Mouse (Mus musculus): ENCODE results near the gene Gm14226. TPM values are rescaled to one million over a fixed set of nuclear protein-coding genes. Genes with fewer than 3 reads are reported as not detected.
"Not testable (repeated sequence)": the region's sequence is repeated elsewhere in the genome, so short reads cannot be mapped to it uniquely, and the experiment has no call there.

Gene Gm14226
- not detected for total RNA-seq (2021)
- long read RNA-seq, experiment 1 = 0 reads
- long read RNA-seq, experiment 2 = 0 reads

GRCm38 (mm10) chr2:155018251-155018755 is at the start of gene Gm14226:
Gene Gm14226, plus strand, starts transcription at chr2:155018266.
- DNase-seq (ENCODE audit: low spot score) = not testable (repeated sequence)

DNA sequence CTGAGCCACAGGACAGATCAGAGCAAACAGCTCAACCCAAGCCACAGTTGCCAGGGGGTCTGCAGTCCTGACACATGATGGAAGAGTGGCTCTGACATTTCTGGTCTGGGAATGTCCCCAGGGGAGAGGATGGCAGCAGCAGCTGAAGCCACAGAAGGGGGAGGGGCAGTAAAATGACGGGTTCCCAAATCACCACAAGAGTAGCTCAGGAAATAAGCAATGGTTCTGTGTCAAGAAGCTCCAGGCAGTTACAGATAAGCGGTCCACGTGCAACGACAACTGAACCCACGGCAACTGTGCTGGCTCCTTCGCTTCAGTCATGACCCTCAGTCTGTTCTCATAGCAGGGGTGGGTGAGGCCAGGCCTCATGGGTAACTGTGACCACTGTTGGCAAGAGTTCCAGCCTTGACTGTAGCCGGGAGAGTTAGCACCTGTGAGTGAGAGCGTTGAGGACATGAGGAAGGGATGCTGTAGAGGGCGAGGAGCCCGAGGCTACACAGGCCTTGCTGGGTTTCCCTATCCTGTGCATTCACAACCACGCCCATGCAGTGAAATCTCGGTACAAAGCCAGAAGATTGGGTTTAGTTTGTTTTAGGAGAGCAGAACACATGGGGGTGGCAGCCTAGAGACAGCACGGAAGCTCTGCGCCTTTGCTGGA is 48.2 kb upstream of the Gm14226 start:
- DNase-seq (ENCODE audit: low spot score) = not testable (repeated sequence)

GRCm38 (mm10) chr2:154971919-154972692 is 46.0 kb upstream of the Gm14226 start:
- DNase-seq (ENCODE audit: low spot score) = no peak

- no peak for DNase-seq (ENCODE audit: low spot score)
These were observed 45.1 kb upstream of the Gm14226 start for GRCm38 (mm10) chr2:154972981-154973380.

DNA sequence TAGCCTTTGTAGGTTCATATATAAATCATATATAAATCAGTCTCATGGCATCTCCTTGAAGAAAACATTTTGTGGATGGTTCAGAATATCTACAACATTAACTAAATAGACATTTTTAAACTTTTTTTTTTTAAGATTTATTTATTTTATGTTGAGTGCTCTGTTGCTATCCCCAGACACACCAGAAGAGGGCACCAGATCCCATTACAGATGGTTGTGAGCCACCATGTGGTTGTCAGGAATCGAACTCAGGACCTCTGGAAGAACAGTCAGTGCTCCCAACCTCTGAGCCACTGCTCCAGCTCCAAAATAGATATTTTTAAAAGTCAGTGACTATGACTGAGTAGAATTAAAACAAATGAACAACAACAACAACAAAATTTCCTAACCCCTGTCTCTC is 31.5 kb upstream of the Gm14226 start:
- DNase-seq (ENCODE audit: low spot score) = no peak

- no peak for DNase-seq (ENCODE audit: low spot score)
These were observed 26.7 kb upstream of the Gm14226 start for GRCm38 (mm10) chr2:154991411-154991810.

- DNase-seq (ENCODE audit: low spot score) = no peak
These were observed 26.0 kb upstream of the Gm14226 start for GRCm38 (mm10) chr2:154992083-154992482.

DNA sequence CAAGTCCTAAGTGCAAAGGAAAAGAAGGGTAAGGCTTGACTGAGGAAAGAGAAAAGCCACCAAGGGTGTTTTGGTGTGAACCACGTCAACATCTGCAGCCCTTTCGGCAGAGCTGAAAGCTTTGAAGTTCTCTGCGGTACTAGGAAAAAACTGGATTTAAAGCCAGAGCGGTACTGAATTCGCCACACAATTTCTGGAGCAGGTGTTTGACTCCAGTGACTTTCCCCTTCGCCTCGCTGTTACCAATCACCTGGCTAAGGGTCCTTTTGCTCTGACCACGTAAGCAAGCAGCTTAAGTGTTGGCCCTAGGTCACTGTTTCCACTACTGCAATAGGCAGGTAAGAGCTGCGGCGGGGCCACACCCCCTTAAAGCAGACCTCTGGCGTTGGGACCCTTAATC is 12.6 kb upstream of the Gm14226 start:
- DNase-seq (ENCODE audit: low spot score) = no peak

- DNase-seq (ENCODE audit: low spot score) = no peak
These were observed 6.9 kb upstream of the Gm14226 start for GRCm38 (mm10) chr2:155011086-155011656.

- no peak for DNase-seq (ENCODE audit: low spot score)
These were observed 5.1 kb upstream of the Gm14226 start for GRCm38 (mm10) chr2:155012991-155013390.

DNA sequence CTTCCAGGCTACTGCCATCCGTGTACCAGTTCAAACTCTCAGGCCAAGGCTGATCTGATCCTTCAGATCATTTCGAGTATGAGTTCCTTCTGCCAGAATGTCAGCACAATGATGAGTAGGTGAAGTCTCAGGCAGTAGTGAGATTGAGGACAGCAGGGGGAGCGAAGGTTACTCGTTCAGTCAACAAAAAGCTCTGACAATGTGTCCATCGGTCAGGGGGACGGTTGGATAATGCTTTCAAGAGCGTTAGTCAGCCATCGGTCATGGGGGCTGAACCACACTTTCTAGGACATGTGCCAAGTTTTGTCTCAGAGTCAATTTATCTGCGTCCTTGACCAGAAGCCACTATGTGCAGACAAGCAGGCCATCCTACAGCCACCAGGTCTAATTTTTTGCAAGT is 1.3 kb upstream of the Gm14226 start:
- not testable (repeated sequence) for DNase-seq (ENCODE audit: low spot score)

GRCm38 (mm10) chr2:155018762-155019641 is 936 bp downstream of the Gm14226 start:
- peak; percentile 29 for DNase-seq (ENCODE audit: low spot score)

DNA sequence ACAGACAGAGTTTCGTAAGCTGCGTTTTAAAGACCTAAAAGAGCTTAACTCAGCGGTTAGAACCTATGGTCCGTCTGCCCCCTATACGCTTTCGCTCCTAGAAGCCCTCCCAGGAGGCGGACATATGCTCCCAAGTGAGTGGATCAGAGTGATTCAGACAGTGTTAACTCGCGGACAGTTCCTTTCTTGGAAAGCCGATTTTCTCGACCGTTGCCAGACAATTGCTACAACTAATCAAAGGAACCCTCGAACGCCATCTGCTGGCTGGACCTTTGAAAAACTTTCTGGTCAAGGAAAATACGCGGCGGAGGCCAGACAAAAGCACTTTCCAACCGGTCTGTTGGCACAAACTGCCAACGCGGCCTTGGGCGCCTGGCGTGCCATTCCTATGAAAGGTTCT is 1.6 kb downstream of the Gm14226 start:
- peak; percentile 90 for DNase-seq (ENCODE audit: low spot score)

DNA sequence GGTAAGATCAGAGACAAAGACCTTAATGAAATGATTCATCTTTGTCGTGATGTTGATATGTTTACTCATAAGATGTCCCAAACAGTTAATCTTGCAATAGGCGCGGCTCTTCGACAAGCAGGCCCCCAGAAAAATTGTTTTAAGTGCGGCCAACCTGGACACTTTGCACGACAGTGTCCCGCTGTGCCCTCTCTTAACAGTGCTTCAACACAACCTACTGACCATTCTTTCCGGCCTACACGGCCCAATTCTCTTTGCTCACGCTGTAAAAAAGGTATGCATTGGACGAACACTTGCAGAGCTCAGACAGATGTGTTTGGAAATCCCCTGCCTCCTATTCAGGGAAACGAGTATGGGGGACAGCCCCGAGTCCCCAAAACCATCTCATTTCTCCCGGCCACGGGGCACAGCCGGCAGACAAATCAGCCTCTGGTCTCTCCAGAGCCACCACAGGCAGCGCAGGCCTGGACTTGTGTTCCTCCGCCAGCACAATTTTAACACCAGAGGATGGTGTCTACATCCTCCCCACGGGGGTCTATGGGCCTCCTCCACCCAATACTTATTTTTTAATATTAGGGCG is 2.3 kb downstream of the Gm14226 start:
- DNase-seq (ENCODE audit: low spot score) = not testable (repeated sequence)

DNA sequence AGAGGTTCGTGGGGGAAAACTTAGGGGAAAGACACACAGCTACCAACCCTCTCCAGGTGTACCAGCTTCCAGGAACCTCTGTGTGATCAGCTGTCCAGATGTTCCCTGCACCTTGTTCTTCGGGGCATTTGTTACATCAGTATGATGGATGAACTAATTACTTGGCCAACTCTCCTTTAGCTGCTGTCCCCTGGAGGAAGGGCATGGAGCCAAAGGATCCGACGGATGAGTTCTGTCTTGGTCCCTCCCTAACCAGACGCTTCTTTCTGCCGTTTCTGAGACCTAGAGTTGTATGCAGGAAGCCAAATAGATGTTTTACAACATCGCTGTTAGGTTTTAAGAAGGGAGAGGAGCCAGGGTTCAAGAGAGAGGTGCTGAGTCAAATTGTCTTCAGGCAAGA is 12.8 kb downstream of the Gm14226 start:
- no peak for DNase-seq (ENCODE audit: low spot score)

DNA sequence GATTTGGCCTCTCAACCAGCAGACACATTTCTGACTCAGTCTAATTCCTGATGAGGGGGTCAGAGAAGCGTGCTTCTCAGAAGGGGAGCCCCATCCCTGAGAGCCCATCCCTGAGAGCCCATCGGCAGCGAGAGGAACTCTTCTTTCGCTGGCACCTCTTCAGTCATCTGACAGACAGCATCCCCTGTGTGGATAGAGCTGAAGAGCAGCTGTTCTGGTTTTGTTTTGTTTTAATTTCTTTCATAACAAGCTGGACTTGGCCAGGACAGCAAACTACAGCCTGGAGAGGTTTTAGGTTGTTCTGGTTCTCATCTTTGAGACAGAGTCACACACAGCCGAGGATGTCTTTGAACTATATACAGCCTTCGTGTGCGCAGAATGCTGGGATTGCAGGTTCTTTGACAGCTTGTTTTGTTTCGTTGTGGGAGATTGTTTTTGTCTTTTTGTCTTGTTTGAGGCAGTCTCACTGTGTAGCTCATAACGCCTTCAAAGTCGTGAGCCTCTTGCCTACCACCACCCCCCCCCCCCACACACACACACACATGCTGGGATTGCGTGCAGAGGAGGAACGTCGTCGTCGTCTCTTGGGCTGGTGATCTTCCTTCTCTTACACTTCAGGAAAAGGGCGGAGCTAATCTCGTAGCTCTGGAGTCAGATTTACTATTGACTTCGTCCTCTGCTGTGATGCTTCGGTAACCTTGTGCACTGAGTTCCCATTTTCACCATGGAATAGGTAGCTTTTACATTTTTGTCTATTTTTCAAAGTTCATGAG is 15.1 kb downstream of the Gm14226 start:
- DNase-seq (ENCODE audit: low spot score) = no peak

- DNase-seq (ENCODE audit: low spot score) = no peak
These were observed 21.9 kb downstream of the Gm14226 start for GRCm38 (mm10) chr2:155039956-155040355.

DNA sequence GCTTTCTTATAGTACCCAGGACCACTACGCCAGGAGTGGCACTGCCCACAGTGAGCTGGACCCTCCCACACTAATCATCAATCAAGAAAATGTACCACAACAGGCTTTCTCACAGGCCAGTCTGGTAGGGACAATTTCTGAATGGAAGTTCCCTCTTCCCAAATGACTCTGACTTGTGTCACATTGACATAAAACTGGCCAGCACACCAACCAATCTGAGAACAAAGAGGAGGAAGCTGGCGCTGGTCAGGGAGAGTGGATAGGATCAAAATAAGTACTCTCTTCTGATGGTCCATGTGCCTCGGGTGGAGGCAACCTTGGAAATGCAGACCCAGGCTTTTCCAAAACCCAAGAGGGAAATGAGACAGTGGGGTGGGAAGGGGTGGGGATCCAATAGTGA is 26.5 kb downstream of the Gm14226 start:
- no peak for DNase-seq (ENCODE audit: low spot score)

- DNase-seq (ENCODE audit: low spot score) = no peak
These were observed 27.0 kb downstream of the Gm14226 start for GRCm38 (mm10) chr2:155045075-155045474.

GRCm38 (mm10) chr2:155046803-155047202 is 28.7 kb downstream of the Gm14226 start:
- no peak for DNase-seq (ENCODE audit: low spot score)
